In genomic region chr19:4125741-4126696, GRCm38 (mm10) we compare ENCODE assay signal across 7 mouse cellular contexts. TPM values are rescaled to one million over a fixed set of nuclear protein-coding genes. Genes with fewer than 3 reads are reported as not detected.
A peak's percentile ranks its signal among the peaks of the same experiment; 100 is the strongest.
DNase-seq lines count a peak whose midpoint lies in the region; ATAC-seq lines count a peak whose summit lies in the region.

Gene Aip (minus strand): TSS chr19:4125858.

- intact Hi-C loops in left cerebral cortex, postnatal 36 days (cut with DNase I) = loop anchor here (2.0 to 5.0 kb wide), 3 partner anchors 37 to 106 kb away; partner anchors contain the start of genes Pold4, Ppp1ca, Rps6kb2 and Tbc1d10c

- peak; percentile 93 for ATAC-seq in intestine, embryonic 16.5 days
- ATAC-seq in midbrain, embryonic 11.5 days (ENCODE audit: low FRiP score) = peak; percentile 95

- H3K9me3 ChIP-seq in intestine, embryonic 16.5 days (ENCODE audit: control insufficient read depth, low read length) = no peaks in the 10 kb centered on the region
- H3K9me3 ChIP-seq in midbrain, embryonic 11.5 days (ENCODE audit: control insufficient read depth, low read length) = no peaks in the 10 kb centered on the region

- H3K4me1 ChIP-seq in intestine, embryonic 16.5 days (ENCODE audit: control insufficient read depth, insufficient read depth, low read length) = peaks cover 12% of the 10 kb centered on the region
- H3K4me1 ChIP-seq in midbrain, embryonic 11.5 days (ENCODE audit: control insufficient read depth, insufficient read depth, low read length) = peaks cover 11% of the 10 kb centered on the region

- DNase-seq in adrenal gland, adult 2 months = peak; percentile 99
- DNase-seq in embryo, embryonic 11.5 days (ENCODE audit: low read depth, low spot score) = peak; percentile 94
- DNase-seq in gastrocnemius, postnatal 4 days (ENCODE audit: low spot score in 2 of 2) = peak; percentile 96 to 99
- peak; percentile 97 for DNase-seq in left cerebral cortex, postnatal 36 days (ENCODE audit: low spot score in 2 of 2)
- DNase-seq in midbrain, embryonic 11.5 days (ENCODE audit: low spot score, missing footprints) = peak; percentile 99
- DNase-seq in skeletal muscle tissue, adult 2 months (ENCODE audit: low read depth, low spot score) = peak; percentile 97

- peak within 1 kb of the TSS; percentile 87 for H3K9ac ChIP-seq in intestine, embryonic 16.5 days (ENCODE audit: low read depth, low read length)
- H3K9ac ChIP-seq in midbrain, embryonic 11.5 days (ENCODE audit: low read length) = peak within 1 kb of the TSS; percentile 86

- peak within 1 kb of the TSS; percentile 57; the same call in 1 of the 2 replicates for H3K27ac ChIP-seq in intestine, embryonic 16.5 days (ENCODE audit: low read length)
- peak within 1 kb of the TSS; percentile 25; the same call in 1 of the 2 replicates for H3K27ac ChIP-seq in midbrain, embryonic 11.5 days (ENCODE audit: low read depth, low read length)

- H3K36me3 ChIP-seq in intestine, embryonic 16.5 days (ENCODE audit: control insufficient read depth, insufficient read depth, low read length) = 0 out of 2 replicates have a peak, but pooled peaks cover 1% of the 10 kb centered on the region
- peaks cover 4% of the 10 kb centered on the region for H3K36me3 ChIP-seq in midbrain, embryonic 11.5 days (ENCODE audit: control insufficient read depth, insufficient read depth, low read length)

- 1% methylated on average over 51 of the region's 64 CpGs for WGBS in intestine, embryonic 16.5 days
- WGBS in midbrain, embryonic 11.5 days = under 1% methylated on average over 60 of the region's 64 CpGs

- peak within 1 kb of the TSS; percentile 79 for H3K4me2 ChIP-seq in intestine, embryonic 16.5 days (ENCODE audit: low read depth, low read length)
- peak within 1 kb of the TSS; percentile 77 for H3K4me2 ChIP-seq in midbrain, embryonic 11.5 days

- H3K4me3 ChIP-seq in intestine, embryonic 16.5 days (ENCODE audit: low read length) = peak within 1 kb of the TSS; percentile 87
- H3K4me3 ChIP-seq in midbrain, embryonic 11.5 days (ENCODE audit: low read depth, low read length) = peak within 1 kb of the TSS; percentile 67

- no peaks in the 10 kb centered on the region for H3K27me3 ChIP-seq in intestine, embryonic 16.5 days (replicated peaks; ENCODE audit: control insufficient read depth, insufficient read depth, low read length)
- H3K27me3 ChIP-seq in midbrain, embryonic 11.5 days (ENCODE audit: control insufficient read depth, insufficient read depth, low read length) = no peaks in the 10 kb centered on the region

RNA-seq across cellular contexts. Expression of gene Aip, which starts in this region (rescaled TPM):
- total RNA-seq in adrenal gland, adult 2 months (2021) = 100 to 1,000 TPM; 102 to 134 TPM
- 89.5 and 99.3 TPM in 2 replicates for polyA plus RNA-seq in adrenal gland, adult 2 months (2012; rRNA removed)
- 10 to 100 TPM; 49.9 to 61.1 TPM for total RNA-seq in gastrocnemius, postnatal 4 days (2021)
- 78.4 and 81.2 TPM in 2 replicates for polyA plus RNA-seq in intestine, embryonic 16.5 days (2015; fragmentation: Nextera tagmentation; extraction: Ambion mirVana)
- 100 to 1,000 TPM; 106 to 133 TPM for total RNA-seq in left cerebral cortex, postnatal 36 days (2021)
- polyA plus RNA-seq in midbrain, embryonic 11.5 days (2014; fragmentation: Nextera tagmentation; extraction: Ambion mirVana) = 54.9 and 58.9 TPM in 2 replicates

Comparison
In these comparisons a context has a peak if more than half of its experiments do, and no peak if none do; other contexts are left out.
1. Peak in every context shown above with its lines: DNase-seq, ATAC-seq, H3K4me3 ChIP-seq and H3K27ac ChIP-seq.